Mouse (Mus musculus): ENCODE measurements around the gene Ankdd1b.

Gene Ankdd1b

DNA sequence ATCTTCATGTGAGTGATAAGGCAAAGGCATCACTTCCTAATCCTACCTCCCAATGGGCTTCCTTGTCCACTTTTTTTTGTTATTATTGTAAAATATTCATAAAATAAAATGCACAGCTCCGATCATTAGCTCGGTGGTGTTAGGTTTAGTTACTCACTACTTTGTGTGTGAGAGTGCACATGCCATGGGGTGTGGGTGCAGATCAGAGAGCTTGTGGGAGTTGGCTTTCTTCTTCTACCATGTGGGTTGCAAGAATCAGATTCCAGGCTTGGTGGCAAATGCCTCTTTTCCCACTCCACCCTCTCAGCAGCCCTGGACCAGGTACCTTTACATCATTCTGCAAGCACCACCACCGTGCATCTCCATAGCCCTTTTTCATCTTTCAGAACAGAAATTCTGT is 18.4 kb downstream of the Ankdd1b start:
- DNase-seq = no peak

DNA sequence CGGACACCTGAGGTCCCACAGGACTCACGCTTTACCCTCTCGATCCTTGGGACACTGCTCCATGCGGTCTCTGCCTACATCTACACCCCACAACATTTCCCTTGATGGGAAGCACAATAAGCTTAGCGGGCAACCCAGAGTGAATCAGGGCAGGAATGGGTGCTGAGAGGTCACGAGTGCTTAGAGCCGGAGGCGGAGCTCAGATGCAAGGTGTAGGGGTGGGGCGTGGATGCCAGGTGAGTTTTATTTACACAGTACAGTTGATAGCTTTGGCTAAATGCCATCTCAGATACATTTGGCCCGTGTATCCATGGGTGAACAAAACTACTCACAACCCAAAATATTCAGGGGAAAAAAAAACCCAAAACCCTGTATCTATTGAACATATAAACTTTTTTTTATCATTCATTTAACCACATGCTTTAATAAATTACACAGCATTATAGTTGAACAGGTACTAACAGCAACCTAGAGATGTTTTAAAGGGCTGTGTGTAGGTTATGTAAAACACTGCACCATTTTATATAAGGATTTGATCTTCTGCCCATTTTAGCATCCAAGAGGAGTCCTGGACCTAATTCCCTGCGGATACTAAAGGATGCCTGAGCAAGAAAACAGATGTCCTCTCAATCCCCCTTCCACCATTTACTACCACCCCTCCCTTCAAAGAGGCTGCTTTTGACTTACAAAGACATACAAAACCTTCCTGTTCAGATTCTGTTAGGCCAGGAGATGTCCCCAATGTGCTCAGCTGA is 19.4 kb downstream of the Ankdd1b start:
- DNase-seq = no peak

DNA sequence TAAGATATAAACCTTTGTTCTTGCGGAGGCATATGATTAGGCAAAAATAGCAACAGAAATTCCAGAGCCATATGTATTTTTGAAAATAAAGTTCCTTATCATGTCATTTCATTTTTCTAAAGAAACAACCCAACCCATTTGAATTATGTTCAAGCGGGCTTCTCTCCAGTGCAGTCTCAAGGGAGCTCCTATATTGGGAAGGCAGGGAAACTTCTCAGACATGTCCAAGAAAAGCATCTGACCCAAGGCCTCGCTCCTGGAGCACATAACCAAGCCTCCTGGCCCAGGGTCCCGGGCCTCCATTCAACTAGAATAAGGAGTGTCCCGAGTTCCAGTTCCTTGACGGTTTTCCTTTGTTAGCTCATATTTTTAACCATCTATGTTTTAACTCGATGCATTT is 20.1 kb downstream of the Ankdd1b start:
- DNase-seq = no peak

- no peak for DNase-seq
Measured at GRCm38 (mm10) chr13:96450205-96450856, 20.7 kb downstream of the Ankdd1b start.

GRCm38 (mm10) chr13:96440436-96440835 is 30.6 kb downstream of the Ankdd1b start:
- DNase-seq = no peak

DNA sequence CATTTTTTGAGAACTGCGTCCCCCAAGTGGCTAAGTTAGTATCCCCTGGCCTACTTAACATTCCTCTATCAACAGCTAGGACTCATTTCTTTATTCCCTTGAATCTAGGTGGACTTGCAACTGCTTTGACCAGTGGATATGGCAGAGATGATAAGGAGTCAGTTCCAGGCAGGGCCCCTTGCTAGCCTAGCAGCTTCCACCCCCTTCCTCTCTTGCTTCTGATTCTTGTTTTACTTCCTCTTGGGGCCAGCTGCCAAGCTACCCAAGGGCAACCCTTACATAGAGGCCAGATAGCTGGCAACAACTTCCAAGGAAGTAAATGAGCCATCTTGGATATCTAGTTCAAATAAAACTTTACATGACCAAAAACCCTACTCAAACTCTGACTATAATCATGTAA is 34.1 kb downstream of the Ankdd1b start:
- DNase-seq = no peak

GRCm38 (mm10) chr13:96435793-96436192 is 35.2 kb downstream of the Ankdd1b start:
- DNase-seq = peak; percentile 73 to 83

- DNase-seq = peak in 1 of 2 experiments; percentile 46
Measured at GRCm38 (mm10) chr13:96434899-96435331, 36.1 kb downstream of the Ankdd1b start.

DNA sequence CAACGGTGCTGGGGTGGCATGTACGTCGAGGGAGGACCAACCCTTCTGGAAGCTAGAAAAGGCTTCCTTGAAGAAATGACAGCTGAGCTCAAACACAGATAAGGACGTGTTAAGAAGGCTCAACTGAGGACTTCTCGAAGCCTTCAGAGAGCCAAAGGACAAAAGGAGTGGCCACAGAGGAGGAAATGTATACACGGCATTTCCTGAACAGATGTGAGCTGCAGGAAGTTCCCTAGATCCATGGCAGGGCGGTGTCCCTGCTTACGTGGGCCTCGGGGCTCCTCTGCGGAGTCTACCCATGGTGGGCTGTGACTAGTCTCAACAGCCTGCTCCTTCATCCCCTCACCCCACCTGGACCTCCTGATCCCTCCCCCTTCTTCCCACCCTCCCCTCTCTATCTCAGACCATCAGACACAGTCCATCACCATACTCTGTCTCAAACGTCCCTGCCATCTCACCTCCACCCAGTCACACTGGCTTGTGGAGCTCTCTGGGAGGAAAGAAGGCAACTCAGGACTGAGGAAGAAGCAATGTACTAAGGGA is 37.3 kb downstream of the Ankdd1b start:
- DNase-seq = no peak

- DNase-seq = no peak
Measured at GRCm38 (mm10) chr13:96433041-96433440, 38.0 kb downstream of the Ankdd1b start.

DNA sequence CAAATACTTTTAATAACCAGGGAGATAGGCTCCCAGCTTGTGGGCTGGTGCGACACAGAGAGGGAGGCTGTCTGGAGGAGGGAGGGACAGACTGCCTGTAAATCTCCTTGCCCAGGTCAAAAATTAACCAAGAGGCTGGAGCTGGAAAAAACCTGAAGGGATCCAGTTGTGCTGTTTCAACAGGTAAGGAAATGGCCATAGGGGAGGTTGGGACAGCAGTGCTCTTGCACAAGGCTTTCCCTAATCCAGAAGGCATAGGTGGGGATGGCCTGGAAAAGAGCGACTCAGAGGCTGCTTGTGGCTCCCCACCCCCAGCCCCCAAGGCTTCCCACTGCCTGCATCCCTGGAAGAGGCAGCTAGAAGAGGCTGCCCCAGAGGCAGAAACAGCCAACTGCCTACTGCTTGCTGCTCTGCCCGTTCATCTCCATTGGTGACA is 38.6 kb downstream of the Ankdd1b start:
- DNase-seq = peak; percentile 72 to 85

DNA sequence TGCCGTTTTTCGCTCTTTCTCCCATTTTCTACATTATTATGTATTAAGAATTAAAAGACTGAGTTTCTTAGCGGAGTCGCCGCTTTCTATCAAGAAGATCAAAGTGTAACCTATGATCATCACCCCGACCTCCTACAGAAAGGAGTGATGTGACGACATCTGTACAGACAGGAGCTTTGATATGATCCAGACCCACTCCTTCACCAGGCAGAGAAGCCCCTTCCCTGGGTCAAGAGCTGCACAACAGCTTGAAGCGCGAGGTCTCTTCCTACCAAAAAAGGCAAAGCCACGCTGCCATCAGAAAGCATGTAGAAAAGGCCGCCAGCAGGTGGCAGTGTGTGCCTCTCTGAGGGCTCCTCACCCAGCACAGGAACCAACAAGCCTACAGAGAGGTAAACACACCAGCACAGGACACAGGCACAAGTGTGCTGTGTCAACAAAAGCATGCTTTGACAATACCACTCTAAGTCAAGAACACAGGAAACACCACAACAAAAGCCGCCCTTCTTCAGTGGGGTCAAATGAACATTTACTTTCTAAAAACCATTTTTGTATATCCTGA is 39.3 kb downstream of the Ankdd1b start:
- peak; percentile 91 to 96 for DNase-seq

- no peak for DNase-seq
Measured at GRCm38 (mm10) chr13:96428531-96428930, 42.5 kb downstream of the Ankdd1b start.

- no peak for DNase-seq
Measured at GRCm38 (mm10) chr13:96426044-96426443, 45.0 kb downstream of the Ankdd1b start.

DNA sequence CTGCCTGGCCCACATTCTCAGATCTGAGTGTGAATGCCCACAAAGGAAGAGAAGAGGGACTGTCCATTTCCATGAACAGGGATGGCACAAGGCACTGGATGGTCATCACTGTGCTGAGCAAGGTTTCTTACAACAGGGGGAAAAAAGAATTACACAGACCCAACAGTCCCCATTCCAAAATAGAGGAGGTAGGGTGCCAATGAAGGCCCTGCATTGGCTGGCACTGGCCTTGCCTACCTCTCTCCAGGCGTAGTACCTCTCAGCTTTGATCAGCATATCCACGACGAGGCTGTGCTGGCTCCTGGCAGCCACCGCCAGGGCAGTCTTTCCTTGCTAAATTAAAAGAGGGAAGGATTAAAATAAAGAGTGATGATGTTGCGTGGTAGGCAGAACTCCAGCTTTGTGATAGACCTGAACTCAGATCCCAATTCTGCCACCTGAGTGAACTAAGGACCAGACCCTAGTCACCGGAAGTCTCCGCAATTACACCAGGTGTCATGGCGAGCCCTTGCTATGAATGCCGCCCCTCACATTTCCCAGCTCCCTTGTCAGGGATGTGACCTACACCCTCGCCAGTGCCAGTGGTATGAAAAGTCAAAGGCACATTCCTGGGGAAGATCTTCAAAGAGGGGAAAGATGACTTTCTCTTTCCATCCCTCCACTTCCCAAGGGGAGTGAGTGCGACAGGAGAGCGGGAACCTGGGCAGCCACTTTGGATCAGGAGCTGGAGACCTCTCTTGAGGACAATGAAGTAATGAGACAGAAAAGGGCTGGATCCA is 46.3 kb downstream of the Ankdd1b start:
- DNase-seq = no peak

DNA sequence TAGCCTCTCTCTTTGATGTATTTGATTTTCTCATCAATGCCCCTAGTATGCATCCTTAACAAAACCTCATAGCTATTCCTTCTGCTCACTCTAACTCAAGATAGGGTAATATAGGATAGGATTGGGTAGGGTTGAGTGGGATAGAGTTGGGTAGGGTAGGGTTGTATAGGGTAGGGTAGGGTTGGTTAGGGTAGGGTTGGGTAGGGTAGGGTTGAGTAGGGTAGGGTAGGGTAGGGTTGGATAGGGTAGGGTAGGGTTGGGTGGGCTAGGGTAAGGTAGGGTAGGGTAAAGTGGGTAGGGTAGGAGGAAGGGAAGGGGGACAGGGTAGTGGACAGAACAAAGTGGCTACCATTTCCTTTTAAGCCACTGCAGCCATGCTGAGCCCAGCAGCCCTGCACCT is 49.8 kb downstream of the Ankdd1b start:
- DNase-seq = no peak

DNA sequence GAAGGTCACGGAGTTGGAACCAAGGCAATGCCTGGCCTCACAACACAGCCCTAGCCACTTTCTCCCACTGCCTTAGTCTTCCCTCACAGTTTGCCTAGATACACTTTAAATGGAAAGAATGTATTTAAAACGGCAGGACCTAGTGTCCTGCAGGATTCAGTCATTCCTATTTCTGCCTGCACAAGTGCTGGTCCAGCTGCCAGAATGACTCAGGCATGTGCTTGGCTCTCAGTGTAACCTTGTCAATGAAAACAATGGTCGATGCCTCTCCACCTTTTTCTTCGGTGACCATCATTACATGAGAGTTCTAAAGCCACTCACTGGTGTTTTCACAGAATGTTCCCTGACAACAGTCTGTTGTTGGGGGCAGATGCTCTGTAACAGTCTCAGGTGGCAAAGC is 52.5 kb downstream of the Ankdd1b start:
- no peak for DNase-seq

DNA sequence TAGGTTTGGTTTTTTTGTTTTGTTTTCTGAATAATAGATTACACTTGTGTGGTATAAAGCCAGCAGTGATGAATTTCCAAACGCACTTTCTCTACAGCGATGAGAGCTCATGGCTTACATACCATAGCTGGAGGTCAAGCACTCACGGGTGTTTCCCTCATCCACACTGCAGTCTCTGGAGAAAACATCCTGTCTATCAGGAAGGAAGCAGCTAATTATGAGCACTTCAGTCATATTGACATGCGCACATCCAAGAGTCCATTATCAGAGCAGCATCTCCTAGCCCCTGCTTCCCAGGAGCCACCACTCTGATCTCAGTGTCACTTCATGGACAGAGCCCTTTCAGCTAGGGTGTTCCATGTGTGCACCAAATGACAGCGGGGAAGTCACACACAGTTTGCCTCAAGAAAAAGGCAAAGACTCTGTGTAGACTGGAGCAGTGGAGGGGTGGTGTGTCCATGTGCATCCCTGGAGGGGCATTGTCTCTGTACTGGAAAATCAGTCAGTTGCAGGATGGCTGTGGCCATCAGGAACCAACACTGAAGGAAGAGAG is 53.7 kb downstream of the Ankdd1b start:
- DNase-seq = no peak

DNA sequence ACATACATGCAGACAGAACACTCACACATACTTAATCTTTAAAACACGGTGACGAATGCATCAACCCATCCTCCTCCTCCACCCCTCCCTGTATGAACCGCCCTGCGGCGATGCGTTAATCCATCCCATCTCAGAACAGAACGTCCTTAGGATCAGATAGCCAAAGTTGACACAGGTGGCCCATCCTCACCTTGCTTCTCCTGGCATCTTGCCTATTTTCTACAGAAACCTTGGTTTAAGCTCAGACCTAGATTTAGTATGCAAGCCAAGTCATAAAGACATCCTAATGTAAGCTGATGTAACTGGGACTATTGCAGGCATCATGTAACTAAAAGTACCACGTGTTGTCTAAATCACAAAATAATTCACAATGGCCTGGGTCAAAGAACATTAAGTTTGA is 54.6 kb downstream of the Ankdd1b start:
- DNase-seq = no peak

DNA sequence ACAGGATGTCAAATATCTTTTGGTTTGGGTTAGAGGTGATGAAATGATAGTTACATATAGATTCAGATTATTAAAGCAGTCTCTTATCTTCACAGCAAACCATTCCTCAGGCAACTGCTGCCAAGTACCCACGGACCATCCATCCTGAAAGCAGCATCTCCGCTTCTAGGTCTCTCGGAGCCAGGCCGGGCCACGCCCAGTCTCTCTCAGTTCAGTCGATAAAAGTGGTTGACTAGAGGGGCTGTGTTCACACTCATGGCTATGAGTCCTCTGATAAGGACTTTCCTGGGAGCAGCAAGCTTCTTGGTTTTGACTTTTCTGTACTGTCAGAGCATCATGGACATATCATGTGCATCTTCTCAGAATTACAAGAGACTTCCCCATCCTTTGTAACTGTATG is 56.6 kb downstream of the Ankdd1b start:
- no peak for DNase-seq

DNA sequence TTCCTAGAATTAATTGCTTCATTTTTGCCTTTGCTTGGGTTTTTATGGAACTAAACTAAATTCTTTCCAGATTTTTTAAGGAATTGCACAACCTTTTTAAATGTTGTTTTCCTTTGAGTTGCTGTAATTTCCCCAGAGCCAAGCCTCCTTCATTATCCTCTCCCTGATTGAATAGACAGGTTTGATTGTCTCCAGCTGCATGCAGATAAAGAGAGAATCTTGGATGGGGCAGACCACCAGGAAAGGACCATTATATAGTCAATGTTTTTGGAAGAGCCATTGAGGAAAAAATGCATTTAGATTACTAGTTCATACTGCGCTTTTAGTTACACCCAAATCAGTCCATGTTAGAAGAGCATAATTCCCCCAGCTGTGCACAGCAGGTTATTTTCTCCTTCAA is 62.2 kb downstream of the Ankdd1b start:
- DNase-seq = no peak

DNA sequence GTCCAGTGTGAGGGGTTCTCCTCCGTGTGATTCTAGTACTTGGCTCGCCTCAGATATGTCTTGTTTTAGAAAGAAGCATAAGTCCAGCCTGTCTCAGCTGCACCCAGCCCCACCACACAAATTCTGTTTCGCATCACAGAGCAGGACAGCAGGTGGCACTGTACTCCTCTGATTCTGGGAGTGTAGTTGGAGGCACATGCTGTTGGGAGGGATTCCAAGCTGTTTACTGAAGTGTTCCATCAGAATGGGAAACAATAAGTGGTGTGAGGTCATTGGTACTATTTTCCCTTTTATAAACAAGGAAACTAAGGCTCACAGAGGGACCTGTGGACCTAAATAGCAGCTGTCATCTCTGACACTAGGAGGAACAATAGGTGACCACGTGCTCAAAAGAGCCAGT is 64.0 kb downstream of the Ankdd1b start:
- peak in 1 of 2 experiments; percentile 41 for DNase-seq

DNA sequence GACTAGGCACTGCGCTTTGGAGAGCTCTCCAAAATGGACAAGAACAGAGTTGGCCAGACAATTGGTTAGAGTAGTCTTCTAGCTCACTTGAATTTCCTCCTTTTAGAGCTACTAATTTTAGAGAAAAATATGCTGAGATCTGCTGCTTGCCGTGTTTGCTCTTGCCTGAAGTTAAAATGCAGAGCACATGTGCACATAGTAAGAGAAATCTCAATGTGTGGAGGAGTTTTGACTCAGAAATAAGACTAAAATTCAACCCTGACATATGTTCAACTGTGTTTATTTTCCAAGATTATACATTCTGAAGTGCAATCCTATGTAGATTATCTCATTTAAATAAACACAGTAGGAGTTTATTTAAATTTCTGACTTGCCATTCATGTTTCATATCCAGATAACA is 65.5 kb downstream of the Ankdd1b start:
- DNase-seq = no peak

Measured in kidney, postnatal 25 days (tissue).